Mouse (Mus musculus): ENCODE results near the gene Kcnf1. TPM values are rescaled to one million over a fixed set of nuclear protein-coding genes. Genes with fewer than 3 reads are reported as not detected.
A peak's percentile ranks its signal among the peaks of the same experiment; 100 is the strongest.

The Kcnf1 gene
- total RNA-seq, 1 experiment = 1.2 TPM

GRCm38 (mm10) chr12:17202492-17203322 is 26.0 kb upstream of the Kcnf1 start:
- H3K4me3 ChIP-seq (ENCODE audit: insufficient read depth in 1 of 2, low read depth in 1 of 2, low read length in 2 of 2, poor library complexity in 1 of 2, severe bottlenecking in 1 of 2) = no peak overlapping the region
- in situ Hi-C loops (cut with MboI; ENCODE audit: low sequenced_read_pairs in 2 of 2, unreplicated experiment in 2 of 2) = loop anchor here in 1 of 2 experiments (25.0 kb wide), 1 partner anchor 165 kb away; no protein-coding TSS in a partner anchor
- H3K9me3 ChIP-seq (ENCODE audit: control insufficient read depth, insufficient read depth, low read depth, low read length) = no peaks in the 10 kb centered on the region
- H3K36me3 ChIP-seq (ENCODE audit: control insufficient read depth, insufficient read depth, low read length, poor library complexity, severe bottlenecking) = no peaks in the 10 kb centered on the region
- TF ChIP-seq HCFC1 (IDR thresholded peaks at IDR 0.05; ENCODE audit: borderline replicate concordance, insufficient read depth, low read length) (no peak), ZNF384 (IDR thresholded peaks at IDR 0.05; ENCODE audit: low read depth, low read length) (0 out of 2 replicates have a peak, but pooled peaks have one; percentile 20)
- H3K27ac ChIP-seq (ENCODE audit: insufficient read depth, low read depth, low read length, poor library complexity, severe bottlenecking) = no peak overlapping the region
- no peak for DNase-seq (ENCODE audit: low read depth, low spot score)
- H3K4me1 ChIP-seq (ENCODE audit: control insufficient read depth in 2 of 2, insufficient read depth in 2 of 2, low read length in 2 of 2, poor library complexity in 1 of 2) = peaks cover 0 to 2% of the 10 kb centered on the region in 2 experiments; a peak in 1 of 4 replicates
- no peak overlapping the region for H3K9ac ChIP-seq (ENCODE audit: insufficient read depth, low read depth, low read length, poor library complexity, severe bottlenecking)

- Histone ChIP-seq H3K9ac (ENCODE audit: insufficient read depth, low read depth, low read length, poor library complexity, severe bottlenecking) (no peak overlapping the region), H3K36me3 (ENCODE audit: control insufficient read depth, insufficient read depth, low read length, poor library complexity, severe bottlenecking) (no peaks in the 10 kb centered on the region), H3K9me3 (ENCODE audit: control insufficient read depth, insufficient read depth, low read depth, low read length) (no peaks in the 10 kb centered on the region), H3K4me3 (ENCODE audit: insufficient read depth in 1 of 2, low read depth in 1 of 2, low read length in 2 of 2, poor library complexity in 1 of 2, severe bottlenecking in 1 of 2) (no peak overlapping the region), H3K27ac (ENCODE audit: insufficient read depth, low read depth, low read length, poor library complexity, severe bottlenecking) (no peak overlapping the region), H3K4me1 (ENCODE audit: control insufficient read depth in 2 of 2, insufficient read depth in 2 of 2, low read length in 2 of 2, poor library complexity in 1 of 2) (peaks cover 0 to 2% of the 10 kb centered on the region in 2 experiments; a peak in 1 of 4 replicates)
- DNase-seq (ENCODE audit: low read depth, low spot score) = no peak
- TF ChIP-seq ZNF384 (IDR thresholded peaks at IDR 0.05; ENCODE audit: low read depth, low read length) (no peak), HCFC1 (IDR thresholded peaks at IDR 0.05; ENCODE audit: borderline replicate concordance, insufficient read depth, low read length) (no peak), MAFK (IDR thresholded peaks at IDR 0.05; ENCODE audit: insufficient read depth, low read depth, low read length) (no peak), CHD2 (IDR thresholded peaks at IDR 0.05; ENCODE audit: low read depth, low read length) (no peak), ZC3H11A (IDR thresholded peaks at IDR 0.05; ENCODE audit: borderline replicate concordance, low read depth, low read length) (no peak)
- in situ Hi-C loops (cut with MboI; ENCODE audit: low sequenced_read_pairs in 2 of 2, unreplicated experiment in 2 of 2) = loop anchor here in 1 of 2 experiments (25.0 kb wide), 1 partner anchor 111 kb away; no protein-coding TSS in a partner anchor
Observed at GRCm38 (mm10) chr12:17198621-17199020, 21.9 kb upstream of the Kcnf1 start.

- TF ChIP-seq ZNF384 (IDR thresholded peaks at IDR 0.05; ENCODE audit: low read depth, low read length) = no peak
- TF ChIP-seq MAFK (IDR thresholded peaks at IDR 0.05; ENCODE audit: insufficient read depth, low read depth, low read length) = no peak
- no peak for TF ChIP-seq CHD2 (IDR thresholded peaks at IDR 0.05; ENCODE audit: low read depth, low read length)
- TF ChIP-seq ZC3H11A (IDR thresholded peaks at IDR 0.05; ENCODE audit: borderline replicate concordance, low read depth, low read length) = no peak
- no peak for DNase-seq (ENCODE audit: low read depth, low spot score)
- H3K36me3 ChIP-seq (ENCODE audit: control insufficient read depth, insufficient read depth, low read length, poor library complexity, severe bottlenecking) = no peaks in the 10 kb centered on the region
- H3K4me3 ChIP-seq (ENCODE audit: insufficient read depth in 1 of 2, low read depth in 1 of 2, low read length in 2 of 2, poor library complexity in 1 of 2, severe bottlenecking in 1 of 2) = no peak overlapping the region
- 0 out of 4 replicates have a peak, but pooled peaks cover 0 to 2% of the 10 kb centered on the region in 2 experiments for H3K4me1 ChIP-seq (ENCODE audit: control insufficient read depth in 2 of 2, insufficient read depth in 2 of 2, low read length in 2 of 2, poor library complexity in 1 of 2)
- in situ Hi-C loops (cut with MboI; ENCODE audit: low sequenced_read_pairs in 2 of 2, unreplicated experiment in 2 of 2) = loop anchor here in 1 of 2 experiments (25.0 kb wide), 1 partner anchor 107 kb away; no protein-coding TSS in a partner anchor
- no peaks in the 10 kb centered on the region for H3K9me3 ChIP-seq (ENCODE audit: control insufficient read depth, insufficient read depth, low read depth, low read length)
- no peak overlapping the region for H3K9ac ChIP-seq (ENCODE audit: insufficient read depth, low read depth, low read length, poor library complexity, severe bottlenecking)
- no peak overlapping the region for H3K27ac ChIP-seq (ENCODE audit: insufficient read depth, low read depth, low read length, poor library complexity, severe bottlenecking)
Observed at GRCm38 (mm10) chr12:17194140-17194539, 17.5 kb upstream of the Kcnf1 start.

- H3K27ac ChIP-seq (ENCODE audit: insufficient read depth, low read depth, low read length, poor library complexity, severe bottlenecking) = 0 out of 2 replicates have a peak overlapping the region, but pooled peaks have one; percentile 40
- no peak overlapping the region for H3K4me3 ChIP-seq (ENCODE audit: insufficient read depth in 1 of 2, low read depth in 1 of 2, low read length in 2 of 2, poor library complexity in 1 of 2, severe bottlenecking in 1 of 2)
- no peaks in the 10 kb centered on the region for H3K9me3 ChIP-seq (ENCODE audit: control insufficient read depth, insufficient read depth, low read depth, low read length)
- DNase-seq (ENCODE audit: low read depth, low spot score) = peak; percentile 63
- TF ChIP-seq CHD2 (IDR thresholded peaks at IDR 0.05; ENCODE audit: low read depth, low read length) (no peak; the same call in 1 of the 2 replicates), HCFC1 (IDR thresholded peaks at IDR 0.05; ENCODE audit: borderline replicate concordance, insufficient read depth, low read length) (no peak), ZC3H11A (IDR thresholded peaks at IDR 0.05; ENCODE audit: borderline replicate concordance, low read depth, low read length) (no peak), MAFK (IDR thresholded peaks at IDR 0.05; ENCODE audit: insufficient read depth, low read depth, low read length) (no peak), ZNF384 (IDR thresholded peaks at IDR 0.05; ENCODE audit: low read depth, low read length) (no peak)
- no peak overlapping the region for H3K9ac ChIP-seq (ENCODE audit: insufficient read depth, low read depth, low read length, poor library complexity, severe bottlenecking)
- 0 out of 4 replicates have a peak, but pooled peaks cover 0 to 2% of the 10 kb centered on the region in 2 experiments for H3K4me1 ChIP-seq (ENCODE audit: control insufficient read depth in 2 of 2, insufficient read depth in 2 of 2, low read length in 2 of 2, poor library complexity in 1 of 2)
- no peaks in the 10 kb centered on the region for H3K36me3 ChIP-seq (ENCODE audit: control insufficient read depth, insufficient read depth, low read length, poor library complexity, severe bottlenecking)
- in situ Hi-C loops (cut with MboI; ENCODE audit: low sequenced_read_pairs in 2 of 2, unreplicated experiment in 2 of 2) = loop anchor here in 1 of 2 experiments (25.0 kb wide), 1 partner anchor 106 kb away; no protein-coding TSS in a partner anchor
Observed at GRCm38 (mm10) chr12:17193311-17193710, 16.6 kb upstream of the Kcnf1 start.

Measured in ES-E14 (cell line).